Mouse (Mus musculus) myocyte (in vitro differentiated cells): Measurements from ENCODE around the gene Polr3a. TPM values are rescaled to one million over a fixed set of nuclear protein-coding genes. Genes with fewer than 3 reads are reported as not detected.
"Not testable (repeated sequence)": the region's sequence is repeated elsewhere in the genome, so short reads cannot be mapped to it uniquely, and the experiment has no call there.

Experiments used
- H3K27me3 ChIP-seq: one replicate; pipeline ENCODE4 v1.6.1; 2011; ENCODE audit not compliant: control insufficient read depth, insufficient read depth, insufficient read length
- H3K36me3 ChIP-seq: one replicate; pipeline ENCODE4 v1.6.1; 2011; ENCODE audit not compliant: control insufficient read depth, insufficient read depth
- H3K4me2 ChIP-seq: one replicate; pipeline ENCODE4 v1.6.1; 2011; ENCODE audit warnings: low read depth, control low read depth
- H3K4me3 ChIP-seq: one replicate; pipeline ENCODE4 v1.5.1; 2011; ENCODE audit warnings: mild to moderate bottlenecking, control low read depth, moderate library complexity
- H3K79me2 ChIP-seq: one replicate; pipeline ENCODE4 v1.6.1; 2011; ENCODE audit not compliant: control insufficient read depth, insufficient read depth
- H3ac ChIP-seq: one replicate; pipeline ENCODE4 v1.6.1; 2011; ENCODE audit not compliant: control insufficient read depth, insufficient read length
- CEBPB ChIP-seq: IDR thresholded peaks from 2 replicates; pipeline ENCODE4 v1.6.1; 2011; ENCODE audit warnings: mild to moderate bottlenecking, moderate library complexity; ENCODE audit not compliant: poor library complexity, insufficient read depth, severe bottlenecking
- E2F4 ChIP-seq: IDR thresholded peaks from one replicate; pipeline ENCODE4 v1.6.1; 2011; ENCODE audit warnings: mild to moderate bottlenecking, control low read depth, moderate library complexity; ENCODE audit not compliant: insufficient read depth
- MAX ChIP-seq: IDR thresholded peaks from one replicate; pipeline ENCODE4 v1.6.1; 2011; ENCODE audit warnings: low read depth, mild to moderate bottlenecking, control low read depth
- MYOD1 ChIP-seq, 3 experiments: IDR thresholded peaks; one replicate each; pipeline ENCODE4 v1.6.1; 2011; ENCODE audit warnings: control low read depth in 2 of 3, low read depth in 2 of 3, mild to moderate bottlenecking in 2 of 3, moderate library complexity in 1 of 3; ENCODE audit not compliant: insufficient read length in 2 of 3, control insufficient read depth in 1 of 3
- MYOG ChIP-seq, 3 experiments: IDR thresholded peaks; one replicate each; pipeline ENCODE4 v1.6.1; 2011; ENCODE audit warnings: control low read depth in 2 of 3, low read depth in 2 of 3, mild to moderate bottlenecking in 2 of 3; ENCODE audit not compliant: insufficient read length in 2 of 3, control insufficient read depth in 1 of 3, insufficient read depth in 1 of 3
- POLR2A ChIP-seq: IDR thresholded peaks from one replicate; pipeline ENCODE4 v1.6.1; 2011; ENCODE audit warnings: low read depth, mild to moderate bottlenecking, control low read depth, moderate library complexity; ENCODE audit not compliant: insufficient read length
- POLR2AphosphoS2 ChIP-seq: IDR thresholded peaks from one replicate; pipeline ENCODE4 v1.6.1; 2011; ENCODE audit warnings: low read depth, control low read depth; ENCODE audit not compliant: insufficient read length
- REST ChIP-seq: IDR thresholded peaks from one replicate; pipeline ENCODE4 v1.6.1; 2011; ENCODE audit warnings: mild to moderate bottlenecking, control low read depth, moderate library complexity; ENCODE audit not compliant: insufficient read depth, insufficient read length
- SRF ChIP-seq: IDR thresholded peaks from one replicate; pipeline ENCODE4 v1.6.1; 2011; ENCODE audit warnings: low read depth; ENCODE audit not compliant: control insufficient read depth, insufficient read length
- TCF12 ChIP-seq: IDR thresholded peaks from one replicate; pipeline ENCODE4 v1.6.1; 2011; ENCODE audit warnings: mild to moderate bottlenecking, control low read depth; ENCODE audit not compliant: poor library complexity, insufficient read depth, severe bottlenecking
- TCF3 ChIP-seq: IDR thresholded peaks from one replicate; pipeline ENCODE4 v1.6.1; 2011; ENCODE audit warnings: low read depth, control low read depth; ENCODE audit not compliant: insufficient read length
- USF1 ChIP-seq: IDR thresholded peaks from one replicate; pipeline ENCODE4 v1.6.1; 2011; ENCODE audit warnings: low read depth, mild to moderate bottlenecking, control low read depth, moderate library complexity
- polyA plus RNA-seq: library from polyadenylated mRNA; unstranded; fragments of >200 nt; fragmentation: generic; extraction: Trizol; gene quantifications from one replicate; pipeline ENCODE4 v1.2.1, GENCODE M21; 2012; ENCODE audit warnings: missing spikeins

Gene Polr3a
- polyA plus RNA-seq, 1 experiment, result 11.5 TPM

GRCm38 (mm10) chr14:24486241-24486767 is 554 bp downstream of the Polr3a start:
- Histone ChIP-seq H3K27me3 (no peaks in the 10 kb centered on the region), H3K4me3 (peak overlapping the region; percentile 89), H3K4me2 (peak overlapping the region; percentile 92), H3K36me3 (peaks cover 16% of the 10 kb centered on the region), H3ac (peak overlapping the region; percentile 7), H3K79me2 (peaks cover 25% of the 10 kb centered on the region)
- no peak for TF ChIP-seq SRF
- no peak for TF ChIP-seq TCF3
- no peak for TF ChIP-seq TCF12
- TF ChIP-seq MAX, result no peak
- TF ChIP-seq REST, result no peak
- no peak for TF ChIP-seq MYOG (IDR thresholded peaks at IDR 0.05; ENCODE audit: control insufficient read depth in 1 of 3, insufficient read depth in 1 of 3, insufficient read length in 2 of 3, low read depth in 2 of 3)
- no peak for TF ChIP-seq CEBPB
- TF ChIP-seq POLR2AphosphoS2, result no peak
- TF ChIP-seq POLR2A, result no peak
- TF ChIP-seq USF1, result no peak

- TF ChIP-seq POLR2AphosphoS2, result no peak
- TF ChIP-seq MAX, result no peak
- no peak for TF ChIP-seq CEBPB
- no peak for TF ChIP-seq E2F4
- TF ChIP-seq MYOG (IDR thresholded peaks at IDR 0.05; ENCODE audit: control insufficient read depth in 1 of 3, insufficient read depth in 1 of 3, insufficient read length in 2 of 3, low read depth in 2 of 3), result no peak
- peaks cover 47% of the 10 kb centered on the region for H3K36me3 ChIP-seq
- H3K4me3 ChIP-seq, result no peak overlapping the region
- H3ac ChIP-seq, result no peak overlapping the region
- H3K4me2 ChIP-seq, result no peak overlapping the region
- H3K79me2 ChIP-seq, result no peaks in the 10 kb centered on the region
- H3K27me3 ChIP-seq, result no peaks in the 10 kb centered on the region
These were observed 18.1 kb downstream of the Polr3a start for GRCm38 (mm10) chr14:24468806-24469205.

- Histone ChIP-seq H3K79me2 (no peaks in the 10 kb centered on the region), H3K27me3 (no peaks in the 10 kb centered on the region), H3ac (no peak overlapping the region), H3K4me3 (no peak overlapping the region), H3K4me2 (no peak overlapping the region), H3K36me3 (peaks cover 41% of the 10 kb centered on the region)
- TF ChIP-seq MAX (no peak), REST (no peak), SRF (no peak), USF1 (no peak), MYOD1 (IDR thresholded peaks at IDR 0.05; ENCODE audit: control insufficient read depth in 1 of 3, insufficient read length in 2 of 3, low read depth in 2 of 3) (no peak)
These were observed 28.7 kb downstream of the Polr3a start for GRCm38 (mm10) chr14:24458191-24458590.

GRCm38 (mm10) chr14:24443529-24443928 is 43.3 kb downstream of the Polr3a start:
- H3K79me2 ChIP-seq, H3K36me3 ChIP-seq: not testable (repeated sequence)

More at GRCm38 (mm10) chr14:24443529-24443928, 43.3 kb downstream of the Polr3a start:
- not testable (repeated sequence) for H3ac ChIP-seq, H3K4me3 ChIP-seq, H3K27me3 ChIP-seq, H3K4me2 ChIP-seq

Other genes starting within 250 kb of the Polr3a start
- 16.5 TPM for gene Dlg5, start 241.1 kb downstream of the Polr3a start, polyA plus RNA-seq
- not detected for gene E330034G19Rik, start 193.8 kb downstream of the Polr3a start, polyA plus RNA-seq
- 2,340 TPM for gene Rps24, start 67 bp upstream of the Polr3a start, polyA plus RNA-seq